Mouse (Mus musculus) layer of hippocampus, postnatal 14 days (tissue): ENCODE measurements at regions not wholly inside any gene's neighbourhood (a gene's known extent, or its start where the extent isn't known, plus 50 kb on each side); places are given as distances from the start of the nearest gene placed in this dataset.

Source experiments
- DNase-seq, 2 experiments: peaks; one replicate each; pipeline ENCODE4 v3.0.0; 2021 to 2022; ENCODE audit warnings: low spot score in 2 of 2, mixed read lengths in 1 of 2

- peak; percentile 6 to 10 for DNase-seq
These were observed 287.8 kb upstream of the Vrk2 start for GRCm38 (mm10) chr11:26881635-26882034.
